Mouse (Mus musculus): ENCODE measurements at regions not wholly inside any gene's neighbourhood (a gene's known extent, or its start where the extent isn't known, plus 50 kb on each side); places are given as distances from the start of the nearest gene placed in this dataset.
"Not testable (repeated sequence)": the region's sequence is repeated elsewhere in the genome, so short reads cannot be mapped to it uniquely, and the experiment has no call there.

DNA sequence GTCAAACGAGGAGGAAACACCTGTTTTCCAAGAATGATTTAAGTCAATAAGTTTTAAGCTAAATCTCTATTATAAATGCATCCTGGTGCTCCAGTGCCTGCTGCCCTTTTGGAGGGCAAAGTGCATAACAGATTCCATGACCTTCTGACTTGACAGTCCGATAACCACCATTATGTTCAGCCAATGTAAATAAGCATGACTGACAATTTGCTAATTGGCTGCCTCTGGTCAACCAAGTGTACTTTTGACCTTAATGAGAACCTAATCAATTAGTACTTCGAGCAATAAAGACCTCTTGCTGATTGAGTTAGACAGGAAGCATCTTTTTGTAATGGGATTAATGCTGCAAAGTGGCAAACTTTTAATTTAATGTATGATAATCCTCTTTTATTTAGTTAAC lies 183.3 kb upstream of the Zfp770 start:
- 42% methylated on average over 3 of the region's 3 CpGs for WGBS
- H3K4me3 ChIP-seq = no peak overlapping the region
- no peaks in the 10 kb centered on the region for H3K9me3 ChIP-seq (replicated peaks)
- H3K27me3 ChIP-seq (ENCODE audit: low read depth, poor library complexity, severe bottlenecking) = no peaks in the 10 kb centered on the region
- H3K4me1 ChIP-seq = 0 out of 2 replicates have a peak, but pooled peaks cover 3% of the 10 kb centered on the region
- no peak overlapping the region for H3K27ac ChIP-seq
- no peaks in the 10 kb centered on the region for H3K36me3 ChIP-seq
- no peak for DNase-seq (ENCODE audit: low spot score)

DNA sequence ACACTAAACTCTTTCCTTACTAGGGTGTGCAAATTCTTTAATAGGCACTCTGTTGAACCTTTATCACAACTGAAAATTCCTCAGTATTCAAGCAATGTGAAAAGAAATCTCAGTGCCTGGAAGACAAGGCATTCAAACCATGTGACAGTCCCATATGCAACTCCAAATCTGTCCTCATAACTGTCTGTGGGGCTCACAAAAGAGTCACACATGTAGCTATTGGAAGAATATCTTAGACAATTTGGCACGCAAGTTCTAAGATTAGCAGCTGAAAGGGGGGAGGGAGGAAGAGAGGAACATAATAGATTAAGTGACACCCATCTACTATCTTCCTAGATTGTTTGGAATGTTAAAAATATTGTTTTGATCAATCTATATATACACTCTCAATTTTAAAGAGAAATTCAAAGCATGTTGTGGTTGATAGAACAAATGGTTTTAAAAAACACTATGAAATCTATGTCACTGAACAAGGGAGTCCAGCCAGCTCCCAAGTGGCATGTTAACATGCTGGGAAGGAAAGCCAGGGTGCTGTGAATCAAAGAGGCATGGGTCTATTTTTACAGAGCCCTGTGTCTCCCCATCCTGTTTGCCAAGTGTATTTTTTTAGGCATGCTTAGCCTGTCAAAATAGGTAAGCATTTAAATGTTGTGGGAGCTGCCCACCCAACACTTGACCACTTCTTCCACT lies 177.7 kb upstream of the Zfp770 start:
- no peaks in the 10 kb centered on the region for H3K9me3 ChIP-seq (replicated peaks)
- no peaks in the 10 kb centered on the region for H3K4me1 ChIP-seq
- H3K27ac ChIP-seq = no peak overlapping the region
- H3K4me3 ChIP-seq = no peak overlapping the region
- WGBS = 94% methylated on average over 1 of the region's 1 CpGs
- no peak for DNase-seq (ENCODE audit: low spot score)
- H3K36me3 ChIP-seq = no peaks in the 10 kb centered on the region
- no peaks in the 10 kb centered on the region for H3K27me3 ChIP-seq (ENCODE audit: low read depth, poor library complexity, severe bottlenecking)

DNA sequence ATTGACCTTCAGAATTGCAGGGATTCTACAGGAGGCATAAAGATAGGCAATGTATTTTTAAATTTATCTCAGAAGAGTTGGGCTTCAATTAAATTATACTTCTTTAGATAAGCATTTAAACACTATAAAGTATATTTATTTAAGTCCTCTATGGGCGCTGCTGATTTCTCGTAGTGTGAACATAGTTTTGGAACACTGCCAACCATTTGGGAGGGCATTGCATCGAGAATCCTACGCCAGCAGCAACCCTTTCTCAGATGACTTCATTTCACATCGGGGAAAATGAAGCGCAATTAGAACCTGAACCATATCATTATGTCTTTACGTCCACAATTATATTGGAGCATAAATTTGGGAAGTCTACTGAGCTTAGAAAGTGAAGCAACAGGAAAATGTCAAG lies 172.2 kb upstream of the Zfp770 start:
- no peak for DNase-seq (ENCODE audit: low spot score)
- WGBS = 86% methylated on average over 7 of the region's 7 CpGs
- Histone ChIP-seq H3K9me3 (replicated peaks) (no peaks in the 10 kb centered on the region), H3K36me3 (no peaks in the 10 kb centered on the region), H3K27me3 (ENCODE audit: low read depth, poor library complexity, severe bottlenecking) (no peaks in the 10 kb centered on the region), H3K4me1 (no peaks in the 10 kb centered on the region), H3K4me3 (no peak overlapping the region), H3K27ac (no peak overlapping the region)

DNA sequence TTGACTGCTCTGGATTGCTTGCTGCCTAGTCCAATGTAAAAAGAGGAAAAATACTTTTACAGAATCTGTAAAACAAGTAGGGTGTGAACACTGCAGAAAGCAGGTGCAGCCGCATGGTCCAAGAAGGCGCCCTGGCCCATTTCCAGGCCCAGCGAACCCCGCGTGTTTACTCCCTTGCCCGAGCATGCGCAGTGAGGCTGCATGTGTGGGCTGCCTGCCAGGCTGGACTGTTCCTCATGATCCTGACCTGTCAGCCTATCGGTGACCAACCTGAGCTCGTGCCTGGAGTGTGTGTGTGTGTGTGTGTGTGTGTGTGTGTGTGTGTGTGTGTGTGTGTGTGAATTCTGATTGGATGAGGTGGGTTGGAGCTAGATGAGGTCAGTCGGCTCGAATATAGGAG lies 152.6 kb upstream of the Zfp770 start:
- not testable (repeated sequence) for DNase-seq (ENCODE audit: low spot score); H3K4me3 ChIP-seq; H3K27ac ChIP-seq; H3K4me1 ChIP-seq; H3K9me3 ChIP-seq (replicated peaks); H3K36me3 ChIP-seq; H3K27me3 ChIP-seq (ENCODE audit: low read depth, poor library complexity, severe bottlenecking)
- WGBS = 90% methylated on average over 11 of the region's 11 CpGs

DNA sequence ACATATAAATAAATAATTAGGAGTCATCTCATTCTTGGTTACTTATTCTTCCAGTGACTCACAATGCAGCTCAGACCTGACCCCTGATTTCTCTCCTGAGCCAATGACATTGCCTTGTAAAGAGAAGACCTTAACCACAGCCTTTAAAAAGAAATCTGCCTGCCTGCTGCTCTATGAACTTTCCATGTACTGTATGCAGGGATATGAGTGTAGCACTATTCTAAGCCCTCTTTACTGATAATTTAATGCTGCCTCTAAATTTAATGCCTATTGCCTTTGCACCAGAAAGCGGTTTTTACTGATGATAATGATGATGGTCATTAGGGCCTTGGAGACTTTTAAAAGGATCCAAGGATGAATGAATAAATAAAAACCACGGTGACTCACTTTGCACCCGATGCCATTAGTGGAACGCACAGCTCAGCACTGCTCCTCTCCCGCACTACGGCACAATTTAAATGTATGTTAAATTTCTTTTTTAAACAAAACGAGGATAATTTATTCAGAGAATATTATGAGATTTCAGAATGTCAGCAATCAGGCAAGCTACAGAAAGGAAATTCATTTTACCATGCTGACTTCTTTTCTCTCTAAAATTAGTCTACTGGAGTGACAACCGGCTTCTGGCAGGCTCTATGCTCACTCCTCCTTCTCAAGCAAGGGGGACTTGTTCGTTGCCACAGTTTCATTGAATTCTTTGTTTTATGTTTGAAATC lies 139.5 kb upstream of the Zfp770 start:
- no peaks in the 10 kb centered on the region for H3K9me3 ChIP-seq (replicated peaks)
- no peak for DNase-seq (ENCODE audit: low spot score)
- H3K36me3 ChIP-seq = no peaks in the 10 kb centered on the region
- H3K27ac ChIP-seq = no peak overlapping the region
- WGBS = 92% methylated on average over 9 of the region's 9 CpGs
- no peak overlapping the region for H3K4me3 ChIP-seq
- H3K4me1 ChIP-seq = no peaks in the 10 kb centered on the region
- no peaks in the 10 kb centered on the region for H3K27me3 ChIP-seq (ENCODE audit: low read depth, poor library complexity, severe bottlenecking)

DNA sequence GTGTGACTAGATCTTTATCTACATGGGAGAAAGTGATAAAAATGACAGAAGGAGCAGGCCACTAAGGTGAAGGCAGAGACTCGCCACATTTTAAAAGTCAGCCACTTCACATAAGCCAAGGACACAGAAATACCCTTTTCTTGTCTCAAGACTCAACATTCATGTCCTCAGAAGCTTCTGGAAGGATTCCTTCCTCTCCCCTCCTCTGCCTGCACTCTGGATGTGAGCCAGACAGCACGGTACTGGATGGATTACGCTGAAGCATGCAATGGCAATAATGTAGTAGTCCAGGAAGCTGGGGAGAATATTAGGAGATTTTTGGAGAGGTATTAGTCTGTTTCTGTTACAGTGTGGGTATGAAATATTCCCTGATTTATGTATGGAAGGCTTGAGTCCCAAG lies 100.5 kb upstream of the Zfp770 start:
- DNase-seq (ENCODE audit: low spot score) = no peak
- H3K4me3 ChIP-seq = no peak overlapping the region
- H3K27ac ChIP-seq = no peak overlapping the region
- H3K4me1 ChIP-seq = no peaks in the 10 kb centered on the region
- H3K27me3 ChIP-seq (ENCODE audit: low read depth, poor library complexity, severe bottlenecking) = no peaks in the 10 kb centered on the region
- no peaks in the 10 kb centered on the region for H3K36me3 ChIP-seq
- WGBS = 88% methylated on average over 3 of the region's 3 CpGs
- no peaks in the 10 kb centered on the region for H3K9me3 ChIP-seq (replicated peaks)

DNA sequence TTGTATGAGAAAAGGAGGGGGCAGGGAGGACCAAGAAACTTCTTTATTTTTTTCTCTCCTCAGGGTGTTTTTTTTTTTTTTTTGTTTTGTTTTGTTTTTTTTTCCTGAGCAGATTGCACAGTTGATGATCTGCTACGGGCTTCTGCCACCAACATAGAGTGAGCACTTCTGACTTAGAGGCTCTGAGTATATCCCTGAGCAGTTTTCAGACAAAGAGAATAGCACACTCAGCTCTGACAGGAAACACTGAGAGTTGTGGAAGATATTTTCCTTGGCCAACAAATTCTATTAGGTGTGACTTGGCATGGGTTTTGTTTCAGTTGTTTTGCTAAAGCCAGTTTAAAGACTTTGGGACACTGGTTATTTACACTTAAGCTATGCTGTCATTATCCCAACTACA lies 93.8 kb upstream of the Zfp770 start:
- 82% methylated on average over 1 of the region's 1 CpGs for WGBS
- no peak for DNase-seq (ENCODE audit: low spot score)
- H3K27ac ChIP-seq = no peak overlapping the region
- no peaks in the 10 kb centered on the region for H3K9me3 ChIP-seq (replicated peaks)
- no peaks in the 10 kb centered on the region for H3K36me3 ChIP-seq
- no peaks in the 10 kb centered on the region for H3K4me1 ChIP-seq
- H3K27me3 ChIP-seq (ENCODE audit: low read depth, poor library complexity, severe bottlenecking) = no peaks in the 10 kb centered on the region
- no peak overlapping the region for H3K4me3 ChIP-seq

DNA sequence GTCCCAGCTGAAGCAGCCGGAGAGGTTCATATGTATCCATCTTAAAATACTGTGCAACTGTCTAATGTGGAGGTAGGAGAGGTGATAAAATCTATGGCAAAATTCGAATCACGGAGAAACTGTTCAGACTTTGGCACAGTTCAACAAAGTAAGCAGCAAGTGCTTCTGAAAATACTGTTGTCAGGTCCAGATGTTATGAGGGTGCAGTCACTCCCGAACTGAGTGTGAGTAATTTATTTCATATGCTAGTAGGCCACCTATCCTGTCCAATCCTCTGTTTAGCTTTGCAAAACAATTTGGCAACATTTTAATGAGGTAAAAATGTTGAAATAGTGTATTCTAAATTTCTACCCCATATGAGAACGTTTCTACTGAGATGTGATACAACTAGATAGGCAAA lies 90.1 kb upstream of the Zfp770 start:
- Histone ChIP-seq H3K36me3 (no peaks in the 10 kb centered on the region), H3K4me3 (no peak overlapping the region), H3K4me1 (no peaks in the 10 kb centered on the region), H3K27ac (no peak overlapping the region), H3K9me3 (replicated peaks) (no peaks in the 10 kb centered on the region), H3K27me3 (ENCODE audit: low read depth, poor library complexity, severe bottlenecking) (no peaks in the 10 kb centered on the region)
- no peak for DNase-seq (ENCODE audit: low spot score)
- WGBS = 86% methylated on average over 5 of the region's 5 CpGs

DNA sequence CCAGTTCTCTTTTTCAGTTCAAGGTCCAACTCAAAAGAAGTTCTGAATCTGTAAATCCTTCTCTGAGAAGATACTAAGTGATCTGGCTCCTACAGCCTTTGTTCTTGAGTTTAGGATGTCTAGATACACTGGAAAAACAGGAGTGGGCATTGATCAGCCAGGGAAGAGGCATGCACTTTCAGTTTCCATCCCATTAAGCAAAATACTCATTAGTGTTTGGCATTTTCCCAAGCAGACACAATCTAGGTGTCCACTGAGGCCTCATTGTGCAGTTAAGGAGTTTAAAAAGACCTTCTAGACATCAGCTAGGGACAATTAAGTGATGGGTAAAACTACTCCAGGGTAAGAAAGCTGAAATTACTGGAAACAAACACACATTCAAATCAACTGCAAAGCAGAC lies 74.3 kb upstream of the Zfp770 start:
- no peaks in the 10 kb centered on the region for H3K36me3 ChIP-seq
- H3K27me3 ChIP-seq (ENCODE audit: low read depth, poor library complexity, severe bottlenecking) = no peaks in the 10 kb centered on the region
- no peaks in the 10 kb centered on the region for H3K4me1 ChIP-seq
- DNase-seq (ENCODE audit: low spot score) = no peak
- H3K27ac ChIP-seq = no peak overlapping the region
- H3K4me3 ChIP-seq = no peak overlapping the region
- H3K9me3 ChIP-seq (replicated peaks) = no peaks in the 10 kb centered on the region

DNA sequence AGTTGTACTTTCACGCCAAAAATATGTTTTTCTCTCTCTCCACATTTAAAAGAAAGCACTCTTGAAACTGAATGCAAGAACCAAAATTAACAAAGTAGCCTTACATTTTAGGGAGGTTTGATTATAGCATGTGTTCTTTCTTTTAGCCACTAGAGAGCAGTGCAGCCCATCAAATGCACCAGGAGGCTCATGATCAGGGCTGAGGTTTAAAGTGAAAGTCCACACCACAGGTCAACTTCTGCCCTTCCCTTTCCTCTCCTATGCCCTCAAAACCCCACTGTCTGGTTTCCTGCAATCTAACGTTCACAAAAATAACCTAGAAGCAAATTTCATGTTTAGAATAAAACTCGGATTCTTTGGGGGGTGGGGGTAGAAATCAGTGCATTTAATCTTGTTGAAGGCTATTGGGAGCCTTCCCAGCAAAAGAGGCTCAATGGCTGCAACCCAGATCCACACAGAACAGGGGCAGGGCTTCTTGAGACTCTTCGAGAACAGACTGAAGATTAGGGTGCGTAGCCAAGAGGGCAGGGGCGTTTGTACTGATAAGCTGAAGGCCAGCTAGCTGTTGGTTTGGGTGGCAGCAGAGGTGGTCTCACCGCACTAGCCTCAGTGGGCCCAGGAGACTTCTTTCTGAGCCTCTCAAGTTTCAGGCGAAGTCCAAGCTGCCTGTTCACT lies 59.3 kb upstream of the Zfp770 start:
- H3K27me3 ChIP-seq (ENCODE audit: low read depth, poor library complexity, severe bottlenecking) = peaks cover 38% of the 10 kb centered on the region
- H3K4me3 ChIP-seq = no peak overlapping the region
- peak overlapping the region; percentile 38; the same call in 1 of the 2 replicates for H3K27ac ChIP-seq
- DNase-seq (ENCODE audit: low spot score) = peak; percentile 49
- 44% methylated on average over 8 of the region's 8 CpGs for WGBS
- H3K36me3 ChIP-seq = no peaks in the 10 kb centered on the region
- peaks cover 15% of the 10 kb centered on the region for H3K4me1 ChIP-seq
- no peaks in the 10 kb centered on the region for H3K9me3 ChIP-seq (replicated peaks)

DNA sequence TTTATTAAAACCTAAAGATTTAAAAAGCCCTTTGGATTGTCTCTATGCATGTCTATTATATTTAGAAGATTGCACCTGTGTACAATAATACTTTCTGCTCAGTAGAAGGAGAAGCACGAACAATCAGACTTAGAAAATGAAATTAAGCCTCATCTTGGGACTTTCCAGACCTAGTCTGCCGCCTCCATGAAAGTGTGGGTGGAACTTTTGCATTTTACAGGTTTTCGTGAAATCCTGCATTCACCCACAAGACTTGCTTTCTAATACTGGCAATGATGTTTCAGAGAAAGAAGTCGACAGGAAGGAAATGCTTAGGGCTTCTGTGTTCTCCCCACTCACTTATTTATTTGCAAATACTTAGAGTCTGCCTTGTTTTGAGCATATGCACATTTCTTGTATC lies 58.3 kb upstream of the Zfp770 start:
- no peak for DNase-seq (ENCODE audit: low spot score)
- peaks cover 10% of the 10 kb centered on the region for H3K4me1 ChIP-seq
- H3K9me3 ChIP-seq (replicated peaks) = no peaks in the 10 kb centered on the region
- H3K4me3 ChIP-seq = no peak overlapping the region
- no peak overlapping the region for H3K27ac ChIP-seq
- H3K27me3 ChIP-seq (ENCODE audit: low read depth, poor library complexity, severe bottlenecking) = peaks cover 38% of the 10 kb centered on the region
- no peaks in the 10 kb centered on the region for H3K36me3 ChIP-seq
- 76% methylated on average over 4 of the region's 4 CpGs for WGBS

Data from limb, embryonic 10.5 days (tissue).